Mouse (Mus musculus): ENCODE results near the gene P4htm. TPM values are rescaled to one million over a fixed set of nuclear protein-coding genes. Genes with fewer than 3 reads are reported as not detected.

The P4htm gene
- polyA plus RNA-seq, 1 experiment from 2014 or later = 15.0 TPM

GRCm38 (mm10) chr9:108567931-108568419, 29.5 kb downstream of the P4htm start:
- peaks cover 31% of the 10 kb centered on the region for H3K36me3 ChIP-seq (ENCODE audit: control insufficient read depth, insufficient read depth, low read length)
- no peak for ATAC-seq (replicated peaks; ENCODE audit: insufficient number of reproducible peaks, low FRiP score, low TSS enrichment)
- peak overlapping the region; percentile 97 for H3K4me2 ChIP-seq
- no peaks in the 10 kb centered on the region for H3K9me3 ChIP-seq (replicated peaks; ENCODE audit: control insufficient read depth, low read length)
- H3K4me3 ChIP-seq (ENCODE audit: low read depth, low read length) = peak overlapping the region; percentile 79
- H3K27me3 ChIP-seq (ENCODE audit: control insufficient read depth, insufficient read depth, low read length) = no peaks in the 10 kb centered on the region
- WGBS (ENCODE audit: insufficient replicate concordance) = 8% methylated on average over 18 of the region's 18 CpGs
- H3K9ac ChIP-seq (ENCODE audit: low read depth, low read length) = peak overlapping the region; percentile 90
- peaks cover 22% of the 10 kb centered on the region for H3K4me1 ChIP-seq (ENCODE audit: control insufficient read depth, insufficient read depth, low read length)
- peak overlapping the region; percentile 95 for H3K27ac ChIP-seq (ENCODE audit: low read depth, low read length)

DNA sequence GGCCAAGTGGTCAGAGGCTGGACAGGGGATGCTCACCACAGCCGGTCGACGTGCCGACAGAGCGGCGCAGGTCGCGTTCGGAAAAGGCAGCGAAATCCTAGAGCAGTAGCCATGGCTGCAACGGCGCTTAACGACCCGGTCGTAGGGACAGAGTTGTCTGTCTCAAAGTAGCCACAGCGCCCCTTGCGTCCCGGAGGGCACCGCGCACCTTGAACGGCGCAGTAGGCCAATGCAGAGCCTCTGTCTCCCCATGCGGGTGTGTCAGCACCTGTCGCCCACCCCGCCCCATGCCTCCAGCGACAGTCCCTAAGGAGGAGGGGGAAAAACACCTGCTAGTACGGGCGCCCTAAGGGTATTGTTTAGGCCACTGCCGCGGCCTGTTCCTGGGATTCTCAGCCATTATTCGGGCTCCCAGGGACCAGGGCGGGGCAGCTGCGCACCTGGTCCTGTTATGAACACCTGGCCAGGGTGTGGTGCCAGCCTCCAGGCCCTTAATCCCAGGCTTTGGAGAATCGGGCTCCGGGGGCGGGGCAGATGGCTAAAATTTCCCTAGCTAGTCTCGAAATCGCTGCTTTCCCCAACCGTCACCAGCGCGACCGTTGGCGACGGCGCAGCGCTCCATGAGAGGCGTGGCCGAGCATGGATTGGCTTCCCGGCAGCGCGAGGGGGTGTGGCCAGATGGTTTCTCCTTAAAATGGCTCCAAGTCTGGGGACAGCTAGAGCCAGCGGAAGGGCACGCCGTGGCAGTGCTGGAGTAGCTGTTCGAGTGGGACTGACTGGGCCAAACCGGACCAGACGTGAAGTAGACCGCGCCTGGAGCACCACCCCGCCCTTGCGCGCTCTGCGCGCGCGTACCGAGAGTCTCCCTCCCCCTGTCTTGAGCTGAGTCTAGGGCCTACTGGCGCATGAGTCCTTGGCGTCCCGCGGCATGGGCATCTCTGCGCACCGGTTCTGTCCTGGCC, 30.4 kb downstream of the P4htm start, which contains the start of gene Ndufaf3:
Gene Ndufaf3 (minus strand): TSS at position 620 of the 962 bp plus-strand sequence.
- peak within 1 kb of the TSS; percentile 95 for H3K27ac ChIP-seq (ENCODE audit: low read depth, low read length)
- no peaks in the 10 kb centered on the region for H3K27me3 ChIP-seq (ENCODE audit: control insufficient read depth, insufficient read depth, low read length)
- peak within 1 kb of the TSS; percentile 97 for H3K4me2 ChIP-seq
- H3K4me1 ChIP-seq (ENCODE audit: control insufficient read depth, insufficient read depth, low read length) = peaks cover 22% of the 10 kb centered on the region
- H3K9me3 ChIP-seq (replicated peaks; ENCODE audit: control insufficient read depth, low read length) = no peaks in the 10 kb centered on the region
- peaks cover 26% of the 10 kb centered on the region for H3K36me3 ChIP-seq (ENCODE audit: control insufficient read depth, insufficient read depth, low read length)
- under 1% methylated on average over 73 of the region's 73 CpGs for WGBS (ENCODE audit: insufficient replicate concordance)
- peak; percentile 78 for ATAC-seq (replicated peaks; ENCODE audit: insufficient number of reproducible peaks, low FRiP score, low TSS enrichment)
- H3K9ac ChIP-seq (ENCODE audit: low read depth, low read length) = peak within 1 kb of the TSS; percentile 90
- peak within 1 kb of the TSS; percentile 79 for H3K4me3 ChIP-seq (ENCODE audit: low read depth, low read length)

DNA sequence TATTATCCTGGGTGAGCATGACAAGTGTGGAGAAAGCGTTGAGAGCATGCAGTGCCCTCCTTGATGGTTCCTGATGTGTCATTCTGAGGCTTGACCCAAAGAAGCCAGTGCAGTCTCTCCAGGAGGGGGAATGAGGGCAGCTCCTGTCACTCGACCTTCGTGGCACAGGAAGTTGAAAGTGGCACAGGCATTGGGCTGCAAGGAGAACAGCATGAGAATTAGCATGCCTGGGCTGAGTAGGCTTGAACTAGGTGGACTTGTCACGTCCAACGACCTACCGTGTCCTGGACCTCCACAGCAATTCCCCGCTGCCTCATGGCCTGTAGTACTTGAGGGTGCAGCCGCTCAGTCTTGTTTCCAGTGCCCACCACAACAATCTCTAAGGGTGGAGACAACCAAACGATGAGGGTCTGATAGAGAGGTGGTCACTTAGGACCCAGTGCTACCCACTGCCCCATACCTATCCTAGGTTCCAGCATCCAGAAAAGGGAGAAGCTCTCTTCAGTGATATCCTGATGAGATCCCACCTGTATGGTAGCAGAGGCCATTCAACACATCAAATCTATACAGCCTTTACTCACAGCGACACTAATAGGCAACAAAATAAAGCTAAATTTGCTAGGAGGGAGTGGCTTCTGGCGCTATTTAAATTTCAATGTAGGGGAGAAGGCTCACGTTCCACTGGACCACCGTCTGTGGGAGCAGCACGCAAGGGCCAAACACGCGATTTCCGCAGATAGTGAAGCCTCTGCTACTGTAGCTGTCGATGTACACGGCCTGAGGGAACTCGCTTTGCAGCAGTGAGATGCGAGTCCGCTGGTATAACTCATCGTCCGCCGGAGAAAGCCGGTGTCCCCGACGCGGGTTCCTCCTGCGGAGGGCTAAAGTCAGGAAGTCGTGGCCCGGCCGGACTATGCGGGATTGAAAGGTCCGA, 31.3 kb downstream of the P4htm start:
- ATAC-seq (replicated peaks; ENCODE audit: insufficient number of reproducible peaks, low FRiP score, low TSS enrichment) = no peak
- H3K4me1 ChIP-seq (ENCODE audit: control insufficient read depth, insufficient read depth, low read length) = peaks cover 30% of the 10 kb centered on the region

GRCm38 (mm10) chr9:108564131-108564530, 33.3 kb downstream of the P4htm start:
- Histone ChIP-seq H3K9ac (ENCODE audit: low read depth, low read length) (no peak overlapping the region), H3K9me3 (replicated peaks; ENCODE audit: control insufficient read depth, low read length) (no peaks in the 10 kb centered on the region), H3K27me3 (ENCODE audit: control insufficient read depth, insufficient read depth, low read length) (no peaks in the 10 kb centered on the region), H3K4me1 (ENCODE audit: control insufficient read depth, insufficient read depth, low read length) (peaks cover 30% of the 10 kb centered on the region), H3K4me3 (ENCODE audit: low read depth, low read length) (no peak overlapping the region), H3K36me3 (ENCODE audit: control insufficient read depth, insufficient read depth, low read length) (peaks cover 23% of the 10 kb centered on the region), H3K27ac (ENCODE audit: low read depth, low read length) (no peak overlapping the region), H3K4me2 (no peak overlapping the region)
- no peak for ATAC-seq (replicated peaks; ENCODE audit: insufficient number of reproducible peaks, low FRiP score, low TSS enrichment)
- WGBS (ENCODE audit: insufficient replicate concordance) = 77% methylated on average over 7 of the region's 7 CpGs

More for the DNA sequence above, 31.3 kb downstream of the P4htm start:
- Histone ChIP-seq H3K4me2 (peak overlapping the region; percentile 97), H3K9ac (ENCODE audit: low read depth, low read length) (peak overlapping the region; percentile 90), H3K27ac (ENCODE audit: low read depth, low read length) (peak overlapping the region; percentile 95), H3K4me3 (ENCODE audit: low read depth, low read length) (peak overlapping the region; percentile 79), H3K27me3 (ENCODE audit: control insufficient read depth, insufficient read depth, low read length) (no peaks in the 10 kb centered on the region), H3K36me3 (ENCODE audit: control insufficient read depth, insufficient read depth, low read length) (peaks cover 20% of the 10 kb centered on the region), H3K9me3 (replicated peaks; ENCODE audit: control insufficient read depth, low read length) (no peaks in the 10 kb centered on the region)
- WGBS (ENCODE audit: insufficient replicate concordance) = 13% methylated on average over 35 of the region's 35 CpGs

GRCm38 (mm10) chr9:108563671-108564070, 33.8 kb downstream of the P4htm start:
- no peak for ATAC-seq (replicated peaks; ENCODE audit: insufficient number of reproducible peaks, low FRiP score, low TSS enrichment)
- 87% methylated on average over 8 of the region's 8 CpGs for WGBS (ENCODE audit: insufficient replicate concordance)
- H3K36me3 ChIP-seq (ENCODE audit: control insufficient read depth, insufficient read depth, low read length) = peaks cover 25% of the 10 kb centered on the region
- no peak overlapping the region for H3K4me3 ChIP-seq (ENCODE audit: low read depth, low read length)
- no peak overlapping the region for H3K27ac ChIP-seq (ENCODE audit: low read depth, low read length)
- H3K9ac ChIP-seq (ENCODE audit: low read depth, low read length) = no peak overlapping the region
- H3K27me3 ChIP-seq (ENCODE audit: control insufficient read depth, insufficient read depth, low read length) = no peaks in the 10 kb centered on the region
- H3K9me3 ChIP-seq (replicated peaks; ENCODE audit: control insufficient read depth, low read length) = no peaks in the 10 kb centered on the region
- H3K4me2 ChIP-seq = no peak overlapping the region
- peaks cover 26% of the 10 kb centered on the region for H3K4me1 ChIP-seq (ENCODE audit: control insufficient read depth, insufficient read depth, low read length)

GRCm38 (mm10) chr9:108560227-108560841, 37.1 kb downstream of the P4htm start, which contains the start of gene Impdh2:
Gene Impdh2, plus strand, starts transcription at chr9:108560286.
- peaks cover 46% of the 10 kb centered on the region for H3K36me3 ChIP-seq (ENCODE audit: control insufficient read depth, insufficient read depth, low read length)
- H3K27me3 ChIP-seq (ENCODE audit: control insufficient read depth, insufficient read depth, low read length) = no peaks in the 10 kb centered on the region
- ATAC-seq (replicated peaks; ENCODE audit: insufficient number of reproducible peaks, low FRiP score, low TSS enrichment) = peak; percentile 97
- under 1% methylated on average over 52 of the region's 53 CpGs for WGBS (ENCODE audit: insufficient replicate concordance)
- no peaks in the 10 kb centered on the region for H3K9me3 ChIP-seq (replicated peaks; ENCODE audit: control insufficient read depth, low read length)
- H3K4me1 ChIP-seq (ENCODE audit: control insufficient read depth, insufficient read depth, low read length) = peaks cover 9% of the 10 kb centered on the region
- H3K9ac ChIP-seq (ENCODE audit: low read depth, low read length) = peak within 1 kb of the TSS; percentile 80
- H3K4me3 ChIP-seq (ENCODE audit: low read depth, low read length) = peak within 1 kb of the TSS; percentile 58
- peak within 1 kb of the TSS; percentile 69 for H3K27ac ChIP-seq (ENCODE audit: low read depth, low read length)
- peak within 1 kb of the TSS; percentile 84 for H3K4me2 ChIP-seq

- Histone ChIP-seq H3K27ac (ENCODE audit: low read depth, low read length) (no peak overlapping the region), H3K9ac (ENCODE audit: low read depth, low read length) (no peak overlapping the region), H3K36me3 (ENCODE audit: control insufficient read depth, insufficient read depth, low read length) (peaks cover 44% of the 10 kb centered on the region), H3K4me2 (no peak overlapping the region), H3K4me1 (ENCODE audit: control insufficient read depth, insufficient read depth, low read length) (peaks cover 9% of the 10 kb centered on the region), H3K27me3 (ENCODE audit: control insufficient read depth, insufficient read depth, low read length) (no peaks in the 10 kb centered on the region), H3K4me3 (ENCODE audit: low read depth, low read length) (no peak overlapping the region), H3K9me3 (replicated peaks; ENCODE audit: control insufficient read depth, low read length) (no peaks in the 10 kb centered on the region)
- 82% methylated on average over 4 of the region's 4 CpGs for WGBS (ENCODE audit: insufficient replicate concordance)
- ATAC-seq (replicated peaks; ENCODE audit: insufficient number of reproducible peaks, low FRiP score, low TSS enrichment) = no peak
These were observed 38.3 kb downstream of the P4htm start for GRCm38 (mm10) chr9:108559169-108559568.

DNA sequence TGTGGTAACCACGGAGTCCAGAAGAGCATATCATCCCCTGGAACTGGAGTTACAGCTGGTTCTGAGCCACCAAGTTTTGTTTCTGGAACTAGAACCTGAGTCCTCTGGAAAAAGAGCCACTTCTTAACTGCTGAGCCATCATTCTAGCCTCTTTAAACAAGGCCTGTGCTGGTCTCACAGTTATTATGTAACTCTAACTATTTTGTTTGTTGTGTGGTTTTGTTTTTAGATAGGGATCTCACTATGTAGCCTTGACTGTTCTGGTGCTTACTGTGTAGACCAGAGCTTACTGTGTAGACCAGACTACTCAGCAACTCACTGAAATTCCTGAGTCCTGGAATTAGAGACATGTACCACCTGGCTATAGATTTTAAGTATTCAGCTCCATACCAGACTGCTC, 50.6 kb downstream of the P4htm start:
- peaks cover 37% of the 10 kb centered on the region for H3K36me3 ChIP-seq (ENCODE audit: control insufficient read depth, insufficient read depth, low read length)
- WGBS (ENCODE audit: insufficient replicate concordance) = 88% methylated on average over 1 of the region's 1 CpGs
- no peak for ATAC-seq (replicated peaks; ENCODE audit: insufficient number of reproducible peaks, low FRiP score, low TSS enrichment)

More for the DNA sequence above, 50.6 kb downstream of the P4htm start:
- no peak overlapping the region for H3K9ac ChIP-seq (ENCODE audit: low read depth, low read length)
- H3K4me3 ChIP-seq (ENCODE audit: low read depth, low read length) = no peak overlapping the region
- H3K9me3 ChIP-seq (replicated peaks; ENCODE audit: control insufficient read depth, low read length) = no peaks in the 10 kb centered on the region
- no peaks in the 10 kb centered on the region for H3K27me3 ChIP-seq (ENCODE audit: control insufficient read depth, insufficient read depth, low read length)
- H3K4me2 ChIP-seq = no peak overlapping the region
- no peaks in the 10 kb centered on the region for H3K4me1 ChIP-seq (ENCODE audit: control insufficient read depth, insufficient read depth, low read length)
- no peak overlapping the region for H3K27ac ChIP-seq (ENCODE audit: low read depth, low read length)
